Mouse (Mus musculus): ENCODE data around the gene Mill1. TPM values are rescaled to one million over a fixed set of nuclear protein-coding genes. Genes with fewer than 3 reads are reported as not detected.
"Not testable (repeated sequence)": the region's sequence is repeated elsewhere in the genome, so short reads cannot be mapped to it uniquely, and the experiment has no call there.

Mill1 gene
- not detected for total RNA-seq (2021)
- long read RNA-seq, experiment 1: 0 reads
- long read RNA-seq, experiment 2: 0 reads

DNA sequence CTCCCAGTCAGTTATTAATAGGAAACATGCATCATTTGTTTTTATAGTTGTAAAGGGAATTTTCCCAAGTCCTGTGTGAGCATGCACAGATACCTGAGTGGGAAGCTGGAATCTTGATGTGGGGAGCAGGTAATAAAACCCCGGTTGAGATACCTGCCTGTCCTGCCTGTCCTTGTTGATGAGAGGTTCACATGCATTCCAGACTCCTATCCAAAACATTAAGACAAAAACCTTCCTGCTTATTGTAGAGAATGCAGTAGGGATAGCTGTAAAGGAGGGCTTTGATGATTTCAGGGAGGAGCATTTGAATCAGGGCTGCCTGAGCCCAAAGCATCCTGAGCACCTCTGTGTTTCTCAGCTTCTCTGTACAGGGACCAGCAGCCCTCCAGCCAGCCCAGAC is at the start of gene Mill1:
TSS of gene Mill1 (plus strand) at position 301 of the 400 bp plus-strand sequence.
- intact Hi-C loops (cut with DNase I): no loop called here
- DNase-seq: no peak

DNA sequence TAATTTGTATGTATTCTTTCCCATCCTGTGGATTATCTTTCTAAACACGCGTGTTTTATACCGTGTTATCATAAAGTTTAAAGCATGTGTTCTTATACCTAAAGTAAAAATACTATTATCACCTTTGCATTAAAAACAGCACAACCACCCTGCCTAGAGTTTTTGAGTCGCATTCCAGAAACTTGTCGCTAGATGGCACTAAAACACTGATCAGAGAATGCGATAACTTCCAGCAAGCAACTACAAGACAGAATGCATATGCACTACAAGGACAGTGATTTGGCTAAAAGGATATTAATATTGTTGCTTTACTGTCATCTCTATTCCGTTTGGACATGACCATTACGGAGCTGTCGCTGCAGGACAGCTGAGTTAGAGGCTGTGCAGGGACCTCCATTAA is 34.2 kb upstream of the Mill1 start:
- no peak for DNase-seq
- intact Hi-C loops (cut with DNase I): no loop called here

DNA sequence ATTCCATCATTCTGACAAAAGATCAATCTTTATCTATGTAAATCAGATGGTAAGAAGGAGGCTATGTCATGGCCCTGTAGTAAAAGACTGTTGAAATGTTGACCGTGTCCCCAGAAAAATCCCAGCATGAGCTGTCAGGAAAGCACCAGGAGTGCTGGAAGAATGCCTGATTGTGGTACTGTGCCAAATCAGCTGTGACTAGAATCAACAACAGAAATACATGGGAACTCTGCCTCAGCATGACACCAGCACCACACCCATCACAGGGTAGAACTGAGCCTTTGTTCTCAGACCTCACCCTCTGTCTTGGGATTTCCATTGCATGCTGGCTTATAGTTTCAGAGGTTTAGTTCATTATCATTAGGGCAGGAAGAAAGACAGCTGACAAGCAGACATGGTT is 30.4 kb upstream of the Mill1 start:
- intact Hi-C loops (cut with DNase I): no loop called here
- no peak for DNase-seq

DNA sequence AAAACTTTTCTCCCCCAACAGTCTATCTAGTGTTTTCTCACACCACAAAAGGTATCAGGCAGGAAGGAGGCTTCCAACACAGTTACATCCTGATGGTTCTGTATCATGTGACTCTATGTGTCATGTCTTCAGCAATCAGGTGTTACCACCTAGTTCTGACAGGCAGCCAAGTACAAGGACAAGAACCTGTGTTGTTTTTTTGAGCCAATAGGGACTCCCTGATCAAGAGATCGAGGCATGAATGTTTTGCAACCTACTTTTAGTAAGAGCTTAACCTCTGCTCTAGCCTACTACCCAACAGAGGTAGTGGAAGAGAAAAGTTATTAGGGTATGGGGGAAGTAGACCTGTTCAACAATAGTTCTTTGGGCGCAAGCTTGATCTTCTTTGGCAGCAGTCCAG is 6.6 kb upstream of the Mill1 start:
- intact Hi-C loops (cut with DNase I): no loop called here
- DNase-seq: no peak

DNA sequence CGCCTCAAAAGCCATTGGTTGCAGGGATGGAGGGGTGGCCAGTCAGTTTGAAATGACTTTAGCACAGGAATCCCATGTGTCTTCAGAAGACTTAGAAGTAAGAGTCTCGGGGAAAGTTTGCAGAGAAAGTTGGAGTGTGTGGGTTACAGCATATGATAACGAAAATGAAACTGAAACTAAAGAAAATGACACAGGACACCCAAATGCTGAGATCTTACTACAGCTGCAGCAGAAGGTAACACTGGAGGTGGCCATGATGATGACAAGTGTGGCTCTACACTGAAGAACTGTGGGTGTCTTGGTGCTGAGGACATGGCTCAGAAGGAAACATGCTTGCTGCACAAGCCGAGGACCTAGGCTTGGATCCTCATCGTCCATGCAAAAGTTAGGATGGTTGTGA is 3.9 kb upstream of the Mill1 start:
- intact Hi-C loops (cut with DNase I): no loop called here
- DNase-seq: no peak

DNA sequence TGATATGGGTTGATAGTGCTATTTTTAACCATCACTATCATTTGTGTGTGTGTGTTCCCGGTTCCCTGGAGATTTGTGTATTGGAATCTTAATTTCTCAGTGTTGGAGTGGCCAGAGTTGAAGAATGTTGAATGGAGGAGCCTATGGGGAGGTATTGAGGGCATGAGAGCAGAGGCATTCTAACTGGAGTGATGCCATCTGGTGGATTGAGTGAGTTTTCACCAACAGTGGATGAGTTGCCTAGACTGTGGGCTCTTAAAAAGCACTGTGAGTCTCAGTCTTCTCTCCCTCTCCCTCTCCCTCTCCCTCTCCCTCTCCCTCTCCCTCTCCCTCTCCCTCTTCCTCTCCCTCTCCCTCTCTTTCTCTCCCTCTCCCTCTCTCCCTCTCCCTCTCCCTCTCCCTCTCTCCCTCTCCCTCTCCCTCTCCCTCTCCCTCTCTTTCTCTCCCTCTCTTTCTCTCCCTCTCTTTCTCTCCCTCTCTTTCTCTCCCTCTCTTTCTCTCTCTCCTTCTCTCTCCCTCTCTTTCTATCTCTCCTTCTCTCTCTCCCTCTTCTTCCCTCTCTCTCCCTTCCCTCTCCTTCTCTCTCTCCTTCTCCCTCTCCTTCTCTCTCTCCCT is 1.1 kb upstream of the Mill1 start:
- intact Hi-C loops (cut with DNase I); DNase-seq: not testable (repeated sequence)

DNA sequence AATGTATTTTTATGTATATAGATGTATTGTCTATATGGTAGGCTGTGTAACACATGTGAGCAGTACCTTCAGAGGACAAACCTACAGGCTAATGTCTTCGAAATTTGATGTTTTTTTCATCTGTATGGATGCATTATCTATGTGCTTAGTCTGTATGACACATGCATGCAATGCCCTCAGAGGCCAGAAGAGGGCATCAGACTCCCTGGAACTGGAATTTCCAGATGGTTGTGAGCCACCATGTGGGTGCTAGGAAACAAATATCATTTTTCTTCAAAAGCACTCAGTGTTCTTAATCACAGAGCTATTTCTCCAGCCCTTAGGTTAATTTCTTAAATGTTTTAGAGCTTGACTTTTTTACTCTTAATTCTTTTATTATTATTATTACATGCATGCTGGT is 15.1 kb downstream of the Mill1 start:
- intact Hi-C loops (cut with DNase I): no loop called here
- no peak for DNase-seq

DNA sequence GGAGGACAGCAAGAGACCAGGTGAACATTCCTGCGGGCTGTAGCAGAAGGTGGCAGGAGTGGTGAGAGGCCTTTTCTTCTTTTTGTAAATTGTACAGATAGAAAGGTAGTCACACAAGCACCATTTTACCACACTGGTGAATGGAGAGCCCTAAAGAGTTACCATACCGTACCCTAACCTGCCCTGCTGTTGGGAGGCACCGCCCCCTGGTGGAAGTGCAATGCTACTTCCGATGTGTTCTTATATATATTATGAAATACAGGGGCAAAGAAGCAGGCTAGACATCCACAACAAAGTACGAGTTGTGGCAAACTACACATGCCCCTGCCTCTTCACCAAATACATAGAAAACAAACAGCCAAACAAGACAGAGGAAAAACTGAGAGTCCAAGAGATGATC is 19.9 kb downstream of the Mill1 start:
- no peak for DNase-seq
- intact Hi-C loops (cut with DNase I): no loop called here

Other genes with a start within 250 kb of the Mill1 start
- gene Ceacam13, start 235.5 kb upstream of the Mill1 start, total RNA-seq (2021): not detected
- not detected for gene Ceacam12, start 179.4 kb upstream of the Mill1 start, total RNA-seq (2021)
- gene Igfl3, start 68.9 kb upstream of the Mill1 start, total RNA-seq (2021): not detected
- gene Psg18, start 109.7 kb downstream of the Mill1 start, total RNA-seq (2021): not detected
- not detected for gene Psg28, start 186.7 kb downstream of the Mill1 start, total RNA-seq (2021)
- not detected for gene Psg26, start 238.8 kb downstream of the Mill1 start, total RNA-seq (2021)

Measured in heart, postnatal 14 days (tissue).